Mouse (Mus musculus): ENCODE measurements around the gene Tmem98. TPM values are rescaled to one million over a fixed set of nuclear protein-coding genes. Genes with fewer than 3 reads are reported as not detected.

Gene Tmem98
- not detected for total RNA-seq (2023)

GRCm38 (mm10) chr11:80809993-80810821 is at the start of gene Tmem98:
Tmem98 (plus strand) TSS chr11:80810175.

GRCm38 (mm10) chr11:80779527-80780344 is 30.2 kb upstream of the Tmem98 start, which contains the start of gene Myo1d:
Myo1d (minus strand) TSS chr11:80780025.

GRCm38 (mm10) chr11:80858065-80858464 is 48.1 kb downstream of the Tmem98 start, which contains the start of gene Spaca3:
Spaca3 (plus strand) TSS chr11:80858365.

Other genes starting within 250 kb of the Tmem98 start
- 0.64 TPM for gene Myo1d, start 30.1 kb upstream of the Tmem98 start, total RNA-seq (2023)
- not detected for gene Spaca3, start 48.2 kb downstream of the Tmem98 start, total RNA-seq (2023)